Mouse (Mus musculus) G1E (cell line): ENCODE results near the gene Mpzl1. TPM values are rescaled to one million over a fixed set of nuclear protein-coding genes. Genes with fewer than 3 reads are reported as not detected.

Experiments used
- ATAC-seq: 2 replicates; pipeline ENCODE4 v1.8.0; 2016; ENCODE audit warnings: mild to moderate bottlenecking; ENCODE audit not compliant: insufficient number of reproducible peaks, poor library complexity, low FRiP score, severe bottlenecking; ENCODE audit errors: extremely low read depth
- DNase-seq: peaks from one replicate; pipeline ENCODE4 v3.0.0; 2012; ENCODE audit warnings: low spot score
- H3K27me3 ChIP-seq: 2 replicates; pipeline ENCODE4 v1.6.1; 2012; ENCODE audit warnings: mild to moderate bottlenecking, low read length, inconsistent platforms; ENCODE audit not compliant: insufficient read depth
- H3K36me3 ChIP-seq: replicated peaks from 2 replicates; pipeline ENCODE3; 2012; ENCODE audit warnings: mild to moderate bottlenecking, inconsistent platforms
- H3K4me1 ChIP-seq: 2 replicates; pipeline ENCODE4 v1.6.1; 2012; ENCODE audit warnings: low read depth, low read length, inconsistent platforms, mixed read lengths; ENCODE audit not compliant: insufficient read depth
- H3K4me3 ChIP-seq: 2 replicates; pipeline ENCODE4 v1.5.1; 2012; ENCODE audit warnings: low read depth, mild to moderate bottlenecking, inconsistent platforms, low read length, moderate library complexity, mixed read lengths
- H3K9me3 ChIP-seq: replicated peaks from 2 replicates; pipeline ENCODE4 v1.6.1; 2012; ENCODE audit warnings: inconsistent platforms
- CTCF ChIP-seq: IDR thresholded peaks from 2 replicates; pipeline ENCODE4 v1.5.1; 2012; ENCODE audit warnings: low read depth, low read length, inconsistent platforms, mixed read lengths
- GATA1 ChIP-seq: IDR thresholded peaks from 2 replicates; pipeline ENCODE4 v1.6.1; 2012; ENCODE audit warnings: borderline replicate concordance, low read length, inconsistent platforms, mixed read lengths
- GATA2 ChIP-seq: IDR thresholded peaks from 2 replicates; pipeline ENCODE4 v1.6.1; 2012; ENCODE audit warnings: low read depth, low read length, inconsistent platforms, borderline replicate concordance
- POLR2AphosphoS5 ChIP-seq: IDR thresholded peaks from 2 replicates; pipeline ENCODE4 v1.6.1; 2012; ENCODE audit warnings: low read depth, low read length, inconsistent platforms; ENCODE audit not compliant: insufficient replicate concordance
- TAL1 ChIP-seq: conservative IDR thresholded peaks from 2 replicates; pipeline ENCODE4 v1.6.1; 2012; ENCODE audit warnings: low read depth, low read length, inconsistent platforms, mixed read lengths
- polyA plus RNA-seq: library from polyadenylated mRNA; stranded (reverse); fragments of >175 nt; gene quantifications from 2 replicates; pipeline ENCODE4 v1.2.3, GENCODE M21; 2012
- total RNA-seq, 2 experiments: library from RNA; stranded (forward) in 1 of 2; stranded (reverse) in 1 of 2; fragments of 200-1000 nt in 1 of 2; fragments of >200 nt in 1 of 2; fragmentation: Nextera tagmentation in 1 of 2; gene quantifications; 2 replicates each; pipeline ENCODE4 v1.2.3; 2014 to 2017

The Mpzl1 gene
- total and polyA plus RNA-seq, 3 experiments, result 1.6 to 34.7 (median 3.4) TPM

GRCm38 (mm10) chr1:165636289-165636688, 2.0 kb upstream of the Mpzl1 start:
- DNase-seq, result no peak
- TF ChIP-seq CTCF, result no peak
- TF ChIP-seq TAL1, result no peak
- no peak for TF ChIP-seq POLR2AphosphoS5
- H3K4me1 ChIP-seq, result peaks cover 49% of the 10 kb centered on the region
- H3K36me3 ChIP-seq, result peaks cover 6% of the 10 kb centered on the region
- no peaks in the 10 kb centered on the region for H3K9me3 ChIP-seq
- H3K27me3 ChIP-seq, result no peaks in the 10 kb centered on the region
- no peak overlapping the region for H3K4me3 ChIP-seq
- no peak for ATAC-seq

GRCm38 (mm10) chr1:165635055-165635897, 938 bp upstream of the Mpzl1 start:
- peak overlapping the region; percentile 90 for H3K4me3 ChIP-seq
- ATAC-seq (no peak), DNase-seq (no peak)

GRCm38 (mm10) chr1:165633345-165633744, 993 bp downstream of the Mpzl1 start:
- Histone ChIP-seq H3K36me3 (peaks cover 12% of the 10 kb centered on the region), H3K27me3 (no peaks in the 10 kb centered on the region), H3K9me3 (no peaks in the 10 kb centered on the region), H3K4me1 (peaks cover 59% of the 10 kb centered on the region), H3K4me3 (no peak overlapping the region; the same call in 1 of the 2 replicates)
- no peak for TF ChIP-seq CTCF
- TF ChIP-seq TAL1, result no peak
- no peak for TF ChIP-seq POLR2AphosphoS5
- no peak for TF ChIP-seq GATA2
- no peak for TF ChIP-seq GATA1
- ATAC-seq (no peak), DNase-seq (no peak)

More at GRCm38 (mm10) chr1:165635055-165635897, 938 bp upstream of the Mpzl1 start:
- Histone ChIP-seq H3K4me1 (peaks cover 50% of the 10 kb centered on the region), H3K36me3 (peaks cover 9% of the 10 kb centered on the region), H3K9me3 (no peaks in the 10 kb centered on the region), H3K27me3 (no peaks in the 10 kb centered on the region)
- no peak for TF ChIP-seq TAL1
- TF ChIP-seq CTCF, result no peak
- no peak for TF ChIP-seq GATA1
- TF ChIP-seq POLR2AphosphoS5, result no peak
- no peak for TF ChIP-seq GATA2

- H3K4me1 ChIP-seq, result peaks cover 70% of the 10 kb centered on the region
- H3K4me3 ChIP-seq, result no peak overlapping the region
- H3K27me3 ChIP-seq, result no peaks in the 10 kb centered on the region
- DNase-seq, result no peak
- TF ChIP-seq CTCF (no peak), TAL1 (no peak), GATA2 (no peak), POLR2AphosphoS5 (no peak), GATA1 (no peak)
- H3K36me3 ChIP-seq, result peaks cover 18% of the 10 kb centered on the region
- no peak for ATAC-seq
- no peaks in the 10 kb centered on the region for H3K9me3 ChIP-seq
Measured at GRCm38 (mm10) chr1:165631136-165631535, 3.2 kb downstream of the Mpzl1 start.

- Histone ChIP-seq H3K9me3 (no peaks in the 10 kb centered on the region), H3K4me3 (peak overlapping the region; percentile 56; the same call in 1 of the 2 replicates), H3K36me3 (peaks cover 24% of the 10 kb centered on the region), H3K4me1 (peaks cover 65% of the 10 kb centered on the region), H3K27me3 (no peaks in the 10 kb centered on the region)
- TF ChIP-seq GATA1, result no peak
- no peak for TF ChIP-seq POLR2AphosphoS5
- TF ChIP-seq GATA2, result no peak
- no peak for TF ChIP-seq CTCF
- no peak for TF ChIP-seq TAL1
- ATAC-seq (no peak), DNase-seq (no peak)
Measured at GRCm38 (mm10) chr1:165629975-165630374, 4.4 kb downstream of the Mpzl1 start.

GRCm38 (mm10) chr1:165628603-165629002, 5.7 kb downstream of the Mpzl1 start:
- peaks cover 25% of the 10 kb centered on the region for H3K36me3 ChIP-seq
- TF ChIP-seq GATA1 (no peak), POLR2AphosphoS5 (no peak), TAL1 (peak; percentile 75), CTCF (no peak), GATA2 (no peak)
- ATAC-seq (peak; percentile 90), DNase-seq (peak; percentile 26)
- H3K27me3 ChIP-seq, result no peaks in the 10 kb centered on the region
- no peak overlapping the region; the same call in 1 of the 2 replicates for H3K4me3 ChIP-seq
- H3K4me1 ChIP-seq, result peaks cover 61% of the 10 kb centered on the region
- H3K9me3 ChIP-seq, result no peaks in the 10 kb centered on the region
